Mouse (Mus musculus): ENCODE measurements around the gene Scrg1. TPM values are rescaled to one million over a fixed set of nuclear protein-coding genes. Genes with fewer than 3 reads are reported as not detected.

Scrg1 gene
- polyA plus RNA-seq, 1 experiment from 2014 or later, result not detected

GRCm38 (mm10) chr8:57486491-57487440 lies 31.0 kb downstream of the Scrg1 start:
- Histone ChIP-seq H3K4me1 (replicated peaks; ENCODE audit: insufficient read depth, low read length) (0 out of 2 replicates have a peak, but pooled peaks cover 7% of the 10 kb centered on the region), H3K27me3 (ENCODE audit: insufficient read depth, low read length) (no peaks in the 10 kb centered on the region), H3K9me3 (replicated peaks; ENCODE audit: low read length) (no peaks in the 10 kb centered on the region), H3K4me2 (ENCODE audit: low read length) (peak overlapping the region; percentile 85), H3K4me3 (replicated peaks; ENCODE audit: low read depth, low read length) (peak overlapping the region; percentile 96), H3K27ac (peak overlapping the region; percentile 81), H3K36me3 (ENCODE audit: insufficient read depth, low read length) (0 out of 2 replicates have a peak, but pooled peaks cover 1% of the 10 kb centered on the region), H3K9ac (ENCODE audit: low read depth, low read length) (peak overlapping the region; percentile 76)
- under 1% methylated on average over 54 of the region's 54 CpGs for WGBS
- ATAC-seq (replicated peaks; ENCODE audit: low FRiP score, low read depth) (peak; percentile 53), DNase-seq (ENCODE audit: low spot score) (peak; percentile 73)
- TF ChIP-seq CTCF (IDR thresholded peaks at IDR 0.05; ENCODE audit: low read depth), result no peak

- WGBS, result under 1% methylated on average over 65 of the region's 66 CpGs
- H3K27ac ChIP-seq, result peak within 1 kb of the TSS; percentile 81
- no peaks in the 10 kb centered on the region for H3K9me3 ChIP-seq (replicated peaks; ENCODE audit: low read length)
- DNase-seq (ENCODE audit: low spot score), result peak; percentile 98
- no peaks in the 10 kb centered on the region for H3K27me3 ChIP-seq (ENCODE audit: insufficient read depth, low read length)
- peak within 1 kb of the TSS; percentile 96 for H3K4me3 ChIP-seq (replicated peaks; ENCODE audit: low read depth, low read length)
- H3K9ac ChIP-seq (ENCODE audit: low read depth, low read length), result peak within 1 kb of the TSS; percentile 76
- no peaks in the 10 kb centered on the region for H3K36me3 ChIP-seq (ENCODE audit: insufficient read depth, low read length)
- 0 out of 2 replicates have a peak, but pooled peaks cover 7% of the 10 kb centered on the region for H3K4me1 ChIP-seq (replicated peaks; ENCODE audit: insufficient read depth, low read length)
- TF ChIP-seq CTCF (IDR thresholded peaks at IDR 0.05; ENCODE audit: low read depth), result no peak
- peak; percentile 98 for ATAC-seq (replicated peaks; ENCODE audit: low FRiP score, low read depth)
- H3K4me2 ChIP-seq (ENCODE audit: low read length), result peak within 1 kb of the TSS; percentile 85
Measured at GRCm38 (mm10) chr8:57487441-57488155, 31.9 kb downstream of the Scrg1 start, which contains the start of gene Sap30. Gene Sap30, minus strand, starts transcription at chr8:57487860.

- ATAC-seq (replicated peaks; ENCODE audit: low FRiP score, low read depth) (peak; percentile 30), DNase-seq (ENCODE audit: low spot score) (peak; percentile 54)
- H3K9me3 ChIP-seq (replicated peaks; ENCODE audit: low read length), result no peaks in the 10 kb centered on the region
- H3K4me3 ChIP-seq (replicated peaks; ENCODE audit: low read depth, low read length), result peak overlapping the region; percentile 96
- H3K36me3 ChIP-seq (ENCODE audit: insufficient read depth, low read length), result no peaks in the 10 kb centered on the region
- H3K4me2 ChIP-seq (ENCODE audit: low read length), result peak overlapping the region; percentile 85
- WGBS, result under 1% methylated on average over 23 of the region's 25 CpGs
- H3K4me1 ChIP-seq (replicated peaks; ENCODE audit: insufficient read depth, low read length), result 0 out of 2 replicates have a peak, but pooled peaks cover 7% of the 10 kb centered on the region
- H3K9ac ChIP-seq (ENCODE audit: low read depth, low read length), result peak overlapping the region; percentile 39; the same call in 1 of the 2 replicates
- no peak for TF ChIP-seq CTCF (IDR thresholded peaks at IDR 0.05; ENCODE audit: low read depth)
- H3K27ac ChIP-seq, result peak overlapping the region; percentile 81
- H3K27me3 ChIP-seq (ENCODE audit: insufficient read depth, low read length), result no peaks in the 10 kb centered on the region
Measured at GRCm38 (mm10) chr8:57488312-57488765, 32.6 kb downstream of the Scrg1 start.

- no peaks in the 10 kb centered on the region for H3K9me3 ChIP-seq (replicated peaks; ENCODE audit: low read length)
- no peak overlapping the region for H3K27ac ChIP-seq
- no peak overlapping the region for H3K4me3 ChIP-seq (replicated peaks; ENCODE audit: low read depth, low read length)
- no peak for DNase-seq (ENCODE audit: low spot score)
- no peak overlapping the region for H3K9ac ChIP-seq (ENCODE audit: low read depth, low read length)
- H3K27me3 ChIP-seq (ENCODE audit: insufficient read depth, low read length), result no peaks in the 10 kb centered on the region
- 100% methylated on average over 1 of the region's 1 CpGs for WGBS
- no peaks in the 10 kb centered on the region for H3K36me3 ChIP-seq (ENCODE audit: insufficient read depth, low read length)
- H3K4me1 ChIP-seq (replicated peaks; ENCODE audit: insufficient read depth, low read length), result 0 out of 2 replicates have a peak, but pooled peaks cover 7% of the 10 kb centered on the region
- TF ChIP-seq CTCF (IDR thresholded peaks at IDR 0.05; ENCODE audit: low read depth), result no peak
- ATAC-seq (replicated peaks; ENCODE audit: low FRiP score, low read depth), result no peak
- no peak overlapping the region for H3K4me2 ChIP-seq (ENCODE audit: low read length)
Measured at GRCm38 (mm10) chr8:57489366-57489765, 33.6 kb downstream of the Scrg1 start.

- no peak overlapping the region for H3K4me2 ChIP-seq (ENCODE audit: low read length)
- no peaks in the 10 kb centered on the region for H3K36me3 ChIP-seq (ENCODE audit: insufficient read depth, low read length)
- 0 out of 2 replicates have a peak, but pooled peaks cover 7% of the 10 kb centered on the region for H3K4me1 ChIP-seq (replicated peaks; ENCODE audit: insufficient read depth, low read length)
- H3K27me3 ChIP-seq (ENCODE audit: insufficient read depth, low read length), result no peaks in the 10 kb centered on the region
- no peaks in the 10 kb centered on the region for H3K9me3 ChIP-seq (replicated peaks; ENCODE audit: low read length)
- no peak for TF ChIP-seq CTCF (IDR thresholded peaks at IDR 0.05; ENCODE audit: low read depth)
- no peak overlapping the region for H3K4me3 ChIP-seq (replicated peaks; ENCODE audit: low read depth, low read length)
- no peak overlapping the region for H3K9ac ChIP-seq (ENCODE audit: low read depth, low read length)
- no peak overlapping the region for H3K27ac ChIP-seq
- DNase-seq (ENCODE audit: low spot score) (no peak), ATAC-seq (replicated peaks; ENCODE audit: low FRiP score, low read depth) (no peak)
Measured at GRCm38 (mm10) chr8:57489896-57490295, 34.2 kb downstream of the Scrg1 start.

GRCm38 (mm10) chr8:57491873-57492272 lies 36.1 kb downstream of the Scrg1 start:
- Histone ChIP-seq H3K27me3 (ENCODE audit: insufficient read depth, low read length) (no peaks in the 10 kb centered on the region), H3K9ac (ENCODE audit: low read depth, low read length) (no peak overlapping the region), H3K27ac (no peak overlapping the region), H3K4me2 (ENCODE audit: low read length) (no peak overlapping the region), H3K36me3 (ENCODE audit: insufficient read depth, low read length) (no peaks in the 10 kb centered on the region), H3K4me1 (replicated peaks; ENCODE audit: insufficient read depth, low read length) (no peaks in the 10 kb centered on the region), H3K9me3 (replicated peaks; ENCODE audit: low read length) (no peaks in the 10 kb centered on the region), H3K4me3 (replicated peaks; ENCODE audit: low read depth, low read length) (no peak overlapping the region)
- WGBS, result 86% methylated on average over 4 of the region's 4 CpGs
- no peak for TF ChIP-seq CTCF (IDR thresholded peaks at IDR 0.05; ENCODE audit: low read depth)
- DNase-seq (ENCODE audit: low spot score) (no peak), ATAC-seq (replicated peaks; ENCODE audit: low FRiP score, low read depth) (no peak)
